Mouse (Mus musculus) adrenal gland, adult 8-10 months (tissue): Measurements from ENCODE around the gene Ntf3. TPM values are rescaled to one million over a fixed set of nuclear protein-coding genes. Genes with fewer than 3 reads are reported as not detected.

Experiments
- DNase-seq: peaks from one replicate; pipeline ENCODE4 v3.0.0; 2022
- total RNA-seq, 4 experiments: library from RNA; stranded (reverse); gene quantifications; 2 replicates each; pipeline ENCODE4 v1.2.4; 2022

Gene Ntf3
- total RNA-seq, 4 experiments from 2014 or later, result 1.3 to 4.1 (median 2.6) TPM

GRCm38 (mm10) chr6:126105083-126105740 is 61.5 kb downstream of the Ntf3 start:
- peak; percentile 13 for DNase-seq

DNA sequence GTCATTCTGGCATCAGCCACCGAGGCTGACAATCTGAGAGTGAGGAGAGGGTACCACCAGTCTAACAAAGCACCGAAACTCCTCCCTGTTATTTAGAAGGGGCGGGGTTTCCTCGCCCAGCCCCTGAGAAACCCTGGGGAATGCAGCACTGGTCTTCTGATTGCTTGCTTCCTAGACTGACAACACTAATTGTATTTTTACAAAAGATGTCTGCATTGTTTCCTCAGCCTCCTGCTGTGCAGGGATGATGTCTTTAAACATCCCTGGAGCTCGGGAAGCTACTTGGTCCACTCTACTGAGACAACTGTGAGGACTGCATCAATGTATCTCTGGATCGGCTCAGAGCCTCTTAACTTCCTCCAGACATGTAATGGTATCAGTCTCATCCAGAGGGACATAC is 64.1 kb downstream of the Ntf3 start:
- no peak for DNase-seq

DNA sequence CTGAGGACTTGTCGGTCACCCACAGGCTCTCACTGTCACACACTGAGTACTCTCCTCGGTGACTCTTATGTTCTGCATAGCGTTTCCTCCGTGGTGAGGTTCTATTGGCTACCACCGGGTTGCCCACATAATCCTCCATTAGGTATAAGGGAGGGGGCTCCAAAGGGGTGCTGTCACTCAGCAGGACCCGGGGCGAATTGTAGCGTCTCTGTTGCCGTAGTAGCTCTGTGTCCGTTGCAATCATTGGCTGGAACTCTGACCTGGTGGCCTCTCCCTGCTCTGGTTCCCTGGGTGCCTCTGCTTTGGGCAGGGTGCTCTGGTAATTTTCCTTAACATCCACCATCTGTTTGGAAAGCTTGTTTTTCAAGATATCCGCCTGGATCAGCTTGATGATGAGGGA is 64.7 kb downstream of the Ntf3 start:
- no peak for DNase-seq

GRCm38 (mm10) chr6:126100579-126100978 is 66.1 kb downstream of the Ntf3 start:
- DNase-seq, result no peak

- DNase-seq, result no peak
These were observed 69.2 kb downstream of the Ntf3 start for GRCm38 (mm10) chr6:126097471-126097870.

DNA sequence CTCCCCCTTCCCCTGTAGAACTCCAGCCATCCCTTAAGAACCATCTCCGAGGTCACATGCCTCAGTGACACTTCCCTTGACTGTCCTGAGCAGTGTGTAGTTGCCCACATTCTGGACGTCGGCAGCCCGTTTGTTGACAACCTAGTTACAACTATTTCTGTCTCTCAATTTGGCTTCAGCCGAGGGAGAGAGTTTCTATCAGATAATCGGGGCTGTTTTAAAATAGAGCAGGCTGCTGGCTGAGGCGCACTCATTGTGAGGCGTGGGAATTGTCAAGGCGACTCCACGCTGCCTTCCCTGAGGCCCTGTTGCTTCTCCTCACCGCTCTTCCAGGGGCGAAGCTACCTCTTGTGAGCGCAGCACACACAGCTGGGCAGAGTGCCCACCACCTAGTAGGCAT is 70.6 kb downstream of the Ntf3 start:
- DNase-seq, result no peak

DNA sequence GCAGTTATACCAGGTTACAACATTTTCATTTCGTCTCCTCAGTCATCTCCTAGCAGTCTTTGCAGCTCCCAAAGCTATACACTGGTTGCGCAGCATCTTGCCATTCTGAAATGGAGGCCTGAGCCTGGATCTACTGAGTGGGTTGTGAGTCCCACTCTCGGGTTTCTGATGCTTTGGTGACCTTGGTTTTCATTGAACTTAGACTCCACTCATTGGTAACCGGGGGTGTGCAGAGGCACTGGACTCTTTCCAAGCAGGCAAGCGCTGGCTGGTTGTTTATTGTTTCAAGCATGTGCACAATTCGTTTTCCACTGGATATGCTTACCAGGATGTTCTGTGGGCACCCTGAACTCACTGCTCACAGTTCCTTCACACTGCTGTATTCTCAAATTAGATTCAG is 71.7 kb downstream of the Ntf3 start:
- no peak for DNase-seq

GRCm38 (mm10) chr6:126092026-126092425 is 74.7 kb downstream of the Ntf3 start:
- DNase-seq, result no peak

- no peak for DNase-seq
These were observed 76.6 kb downstream of the Ntf3 start for GRCm38 (mm10) chr6:126090063-126090462.

DNA sequence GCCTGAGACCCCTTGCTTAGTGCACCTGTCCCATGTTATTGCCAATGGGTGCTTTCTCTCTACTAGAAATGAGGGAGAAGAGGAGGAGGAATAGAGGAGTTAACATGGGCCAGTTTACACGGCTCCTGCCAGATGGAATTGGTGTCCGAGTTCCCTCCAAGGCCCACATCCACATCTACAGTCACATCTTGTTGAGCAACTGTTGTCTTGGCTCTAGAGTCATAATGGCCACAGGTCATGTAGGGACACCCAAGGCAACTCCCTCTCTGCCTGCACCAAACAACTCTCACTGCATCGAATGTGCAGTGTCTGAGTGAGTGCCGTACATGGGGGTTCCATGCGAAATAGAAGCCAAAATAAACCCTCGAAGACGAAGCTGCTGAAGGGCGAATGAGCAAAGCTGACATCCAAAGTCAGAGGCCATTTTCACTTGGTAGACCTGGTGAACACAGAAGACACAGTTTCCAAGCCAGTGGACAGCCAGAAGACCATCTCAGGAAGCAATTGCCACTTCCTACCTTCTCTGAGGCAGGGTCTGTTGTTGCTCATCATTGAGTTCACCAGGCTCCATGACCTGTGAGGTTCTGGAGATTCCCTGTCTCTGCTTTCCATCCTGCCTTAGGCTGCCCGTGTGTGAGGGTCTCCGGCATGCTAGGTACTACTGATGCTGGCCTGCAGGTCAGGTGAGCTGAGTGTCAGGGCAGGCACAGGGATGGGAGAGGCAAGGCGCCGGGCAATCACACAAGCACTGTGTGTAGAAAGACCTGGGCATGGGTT is 78.0 kb downstream of the Ntf3 start:
- DNase-seq, result no peak

DNA sequence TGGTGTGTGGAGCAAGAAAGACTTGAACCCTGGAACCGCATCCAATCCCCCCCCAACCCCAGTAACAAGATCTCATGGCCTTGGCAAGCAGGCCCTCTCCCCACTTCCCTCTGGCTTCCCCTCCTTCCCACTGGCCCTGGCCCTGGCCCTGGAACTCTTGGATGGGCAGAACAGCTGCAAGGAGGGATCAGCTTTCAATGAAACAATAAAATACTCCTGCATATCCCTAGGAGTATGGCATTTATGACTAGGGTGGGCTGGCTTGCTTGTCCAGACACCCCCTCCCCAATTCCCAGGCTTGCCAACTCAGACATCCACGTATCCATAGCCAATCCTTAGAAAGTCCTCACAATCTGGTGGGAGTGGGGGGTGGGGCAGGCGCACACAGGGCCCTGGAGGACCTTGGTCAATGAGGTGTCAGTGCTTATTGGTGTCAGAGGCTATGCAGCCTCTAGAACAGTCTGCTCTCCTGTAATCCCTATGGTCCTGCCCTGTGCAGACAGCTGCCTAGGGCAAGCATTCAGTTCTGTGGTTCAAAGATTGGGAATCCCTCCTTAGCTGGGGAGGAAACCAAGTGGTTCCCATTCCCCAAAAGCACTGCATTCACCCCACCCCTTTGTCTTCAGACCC is 80.3 kb downstream of the Ntf3 start:
- DNase-seq, result no peak

GRCm38 (mm10) chr6:126080531-126080930 is 86.2 kb downstream of the Ntf3 start:
- DNase-seq, result no peak

- DNase-seq, result no peak
These were observed 109.0 kb downstream of the Ntf3 start for GRCm38 (mm10) chr6:126057706-126058105.

DNA sequence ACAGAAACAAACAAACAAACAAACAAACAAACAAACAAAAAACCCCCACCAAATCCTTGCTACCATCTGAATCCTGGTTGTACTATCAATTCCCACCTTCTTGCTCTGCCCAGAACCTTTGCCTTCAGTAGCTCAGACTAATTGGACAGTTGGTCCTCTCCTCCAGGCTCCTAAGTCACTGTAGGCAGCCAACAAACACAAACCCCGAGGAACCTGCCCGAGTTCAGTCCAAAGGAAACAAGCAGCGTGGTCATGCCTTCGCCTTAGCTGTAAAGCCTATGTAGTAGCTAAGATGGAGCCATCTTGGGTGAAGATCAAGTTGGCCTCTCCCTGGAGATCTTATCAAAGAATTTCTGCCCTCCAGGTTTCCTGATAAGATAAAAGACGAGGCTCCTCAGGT is 113.6 kb downstream of the Ntf3 start:
- no peak for DNase-seq
